ENCODE assay signal across 21 mouse cellular contexts in the genomic region with DNA sequence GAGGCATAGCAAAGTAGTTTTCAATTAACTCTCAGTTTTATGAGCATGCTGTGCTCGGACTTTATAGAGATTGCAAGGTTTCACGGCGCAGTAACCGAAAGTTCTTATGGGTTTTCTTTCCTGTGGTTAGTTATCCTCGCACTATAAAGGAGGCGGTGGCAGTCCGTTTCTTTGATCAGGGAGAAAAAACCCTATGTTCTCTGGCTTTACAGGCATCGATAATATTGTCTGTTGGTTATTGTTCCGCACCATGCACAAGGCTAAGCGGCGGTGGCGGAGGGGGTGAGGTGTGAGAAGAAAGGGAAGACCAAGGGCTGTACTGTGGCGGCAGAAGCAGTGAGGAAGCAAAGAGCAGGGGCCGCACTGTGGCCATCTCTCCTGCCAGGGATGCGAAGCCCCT. TPM values are rescaled to one million over a fixed set of nuclear protein-coding genes. Genes with fewer than 3 reads are reported as not detected.
DNase-seq lines count a peak whose midpoint lies in the region; ATAC-seq and TF ChIP-seq lines count a peak whose summit lies in the region.
"Had no signal": no experiment of that assay in that cellular context is flagged by ENCODE, and none has a peak within 500 bp of the region (broad histone marks: within the 10 kb centered on the region; RNA-seq: fewer than 3 reads in every experiment).

No protein-coding gene starts in this region.

- H3K36me3 ChIP-seq in limb, embryonic 12.5 days = no peaks in the 10 kb centered on the region
- no peaks in the 10 kb centered on the region for H3K36me3 ChIP-seq in neural tube, embryonic 14.5 days (ENCODE audit: control insufficient read depth, insufficient read depth, low read length)
- H3K36me3 ChIP-seq in hindbrain, embryonic 14.5 days (replicated peaks; ENCODE audit: control insufficient read depth, insufficient read depth) = no peaks in the 10 kb centered on the region
- no peaks in the 10 kb centered on the region for H3K36me3 ChIP-seq in kidney, adult 2 months (ENCODE audit: control insufficient read depth, insufficient read depth, low read length)
- H3K36me3 ChIP-seq: embryonic facial prominence, embryonic 15.5 days; forebrain, embryonic 10.5 days; heart, embryonic 10.5 days; hindbrain, embryonic 13.5 days had no signal

- no peaks in the 10 kb centered on the region for H3K9me3 ChIP-seq in limb, embryonic 12.5 days
- no peaks in the 10 kb centered on the region for H3K9me3 ChIP-seq in neural tube, embryonic 14.5 days (ENCODE audit: control insufficient read depth, low read length)
- no peaks in the 10 kb centered on the region for H3K9me3 ChIP-seq in hindbrain, embryonic 14.5 days (ENCODE audit: control insufficient read depth, low read length)
- H3K9me3 ChIP-seq: embryonic facial prominence, embryonic 15.5 days; forebrain, embryonic 10.5 days; heart, embryonic 10.5 days had no signal

- 32% methylated on average over 15 of the region's 15 CpGs for WGBS in limb, embryonic 12.5 days
- 60% methylated on average over 15 of the region's 15 CpGs for WGBS in neural tube, embryonic 14.5 days
- 70% methylated on average over 15 of the region's 15 CpGs for WGBS in hindbrain, embryonic 14.5 days
- WGBS in kidney, adult 2 months = 56% methylated on average over 15 of the region's 15 CpGs

- peaks cover 4% of the 10 kb centered on the region; the same call in 1 of the 2 replicates for H3K4me1 ChIP-seq in limb, embryonic 12.5 days (replicated peaks)
- no peaks in the 10 kb centered on the region for H3K4me1 ChIP-seq in neural tube, embryonic 14.5 days (ENCODE audit: control insufficient read depth, insufficient read depth, low read length)
- no peaks in the 10 kb centered on the region for H3K4me1 ChIP-seq in hindbrain, embryonic 14.5 days (replicated peaks; ENCODE audit: control insufficient read depth, insufficient read depth, low read length)
- H3K4me1 ChIP-seq in kidney, adult 2 months (ENCODE audit: control insufficient read depth, insufficient read depth, low read length) = no peaks in the 10 kb centered on the region
- H3K4me1 ChIP-seq: embryonic facial prominence, embryonic 15.5 days; forebrain, embryonic 10.5 days; hindbrain, embryonic 13.5 days had no signal

- DNase-seq in R1 (ENCODE audit: low read depth, low spot score) = peak; percentile 43
- peak; percentile 40 for DNase-seq in ZHBTc4 (ENCODE audit: low read depth, low spot score)
- no peak for DNase-seq in testis, postnatal 10 days (ENCODE audit: low spot score)
- DNase-seq in hindbrain, embryonic 14.5 days (ENCODE audit: low spot score) = no peak
- no peak for DNase-seq in kidney, adult 2 months
- DNase-seq: adrenal gland, postnatal 10 days; cerebellum, adult 11 months; cerebellum, adult 8-10 months; cerebellum, postnatal 14 days; embryo, embryonic 11 days; gastrocnemius, postnatal 36 days; heart, adult 18-20 months; heart, postnatal 10 days had no signal

- peak; percentile 74; the same call in 1 of the 2 replicates for ATAC-seq in limb, embryonic 12.5 days (ENCODE audit: insufficient number of reproducible peaks, insufficient read depth, low FRiP score, low TSS enrichment, low read depth)
- no peak; the same call in 1 of the 2 replicates for ATAC-seq in neural tube, embryonic 14.5 days (ENCODE audit: low read depth)
- ATAC-seq in hindbrain, embryonic 14.5 days (ENCODE audit: low FRiP score) = no peak
- ATAC-seq: forebrain, embryonic 14.5 days had no signal

- peak overlapping the region; percentile 15; the same call in 1 of the 2 replicates for H3K4me3 ChIP-seq in limb, embryonic 12.5 days (replicated peaks)
- no peak overlapping the region for H3K4me3 ChIP-seq in neural tube, embryonic 14.5 days (ENCODE audit: low read depth, low read length)
- H3K4me3 ChIP-seq in hindbrain, embryonic 14.5 days (replicated peaks; ENCODE audit: low read length) = no peak overlapping the region
- no peak overlapping the region for H3K4me3 ChIP-seq in kidney, adult 2 months (ENCODE audit: insufficient read depth, low read depth, low read length)
- H3K4me3 ChIP-seq: embryonic facial prominence, embryonic 15.5 days; erythroblast, embryonic 14.5 days; forebrain, embryonic 10.5 days; heart, embryonic 10.5 days; hindbrain, embryonic 13.5 days had no signal

- peak overlapping the region; percentile 56; the same call in 1 of the 2 replicates for H3K27ac ChIP-seq in limb, embryonic 12.5 days
- no peak overlapping the region for H3K27ac ChIP-seq in neural tube, embryonic 14.5 days (ENCODE audit: low read depth, low read length)
- no peak overlapping the region for H3K27ac ChIP-seq in hindbrain, embryonic 14.5 days
- H3K27ac ChIP-seq in kidney, adult 2 months (ENCODE audit: insufficient read depth, low read depth, low read length) = no peak overlapping the region
- H3K27ac ChIP-seq: embryonic facial prominence, embryonic 15.5 days; forebrain, embryonic 10.5 days; heart, embryonic 10.5 days; hindbrain, embryonic 13.5 days had no signal

- no peak for TF ChIP-seq POLR2A in kidney, adult 2 months (IDR thresholded peaks at IDR 0.05; ENCODE audit: low read depth, low read length)

- H3K4me2 ChIP-seq in limb, embryonic 12.5 days = peak overlapping the region; percentile 48
- H3K4me2 ChIP-seq in neural tube, embryonic 14.5 days (ENCODE audit: low read depth, low read length) = peak overlapping the region; percentile 16; the same call in 1 of the 2 replicates
- H3K4me2 ChIP-seq in hindbrain, embryonic 14.5 days (replicated peaks) = no peak overlapping the region
- H3K4me2 ChIP-seq: embryonic facial prominence, embryonic 15.5 days; hindbrain, embryonic 13.5 days had no signal

- no peaks in the 10 kb centered on the region for H3K27me3 ChIP-seq in limb, embryonic 12.5 days
- no peaks in the 10 kb centered on the region for H3K27me3 ChIP-seq in neural tube, embryonic 14.5 days (ENCODE audit: control insufficient read depth, insufficient read depth, low read length)
- H3K27me3 ChIP-seq in hindbrain, embryonic 14.5 days (ENCODE audit: control insufficient read depth, insufficient read depth, low read length) = no peaks in the 10 kb centered on the region
- H3K27me3 ChIP-seq in kidney, adult 2 months (replicated peaks; ENCODE audit: control insufficient read depth, insufficient read depth, low read length) = no peaks in the 10 kb centered on the region
- H3K27me3 ChIP-seq: embryonic facial prominence, embryonic 15.5 days; hindbrain, embryonic 13.5 days had no signal

- H3K9ac ChIP-seq in limb, embryonic 12.5 days (replicated peaks) = no peak overlapping the region
- no peak overlapping the region for H3K9ac ChIP-seq in neural tube, embryonic 14.5 days (replicated peaks; ENCODE audit: low read depth, low read length)
- no peak overlapping the region for H3K9ac ChIP-seq in hindbrain, embryonic 14.5 days
- H3K9ac ChIP-seq: embryonic facial prominence, embryonic 15.5 days; hindbrain, embryonic 13.5 days had no signal

- TF ChIP-seq CTCF in kidney, adult 2 months (conservative IDR thresholded peaks at IDR 0.05; ENCODE audit: insufficient read depth, insufficient read length, low read depth, low read length) = no peak

RNA-seq across cellular contexts. Expression of a gene that starts 18.6 kb away (rescaled TPM):
- 11.1 and 14.7 TPM in 2 replicates for polyA plus RNA-seq in limb, embryonic 12.5 days (2016; fragmentation: Nextera tagmentation; extraction: Ambion mirVana)
- polyA plus RNA-seq in neural tube, embryonic 14.5 days (2014; fragmentation: Nextera tagmentation; extraction: Ambion mirVana) = 16.1 and 24.9 TPM in 2 replicates
- 20.2 and 28.3 TPM in 2 replicates for polyA plus RNA-seq in hindbrain, embryonic 14.5 days (2014; fragmentation: Nextera tagmentation; extraction: Ambion mirVana)
- polyA plus RNA-seq in kidney, adult 2 months (2012; rRNA removed) = 50.2 and 51.9 TPM in 2 replicates

Comparison
In these comparisons a context has a peak if more than half of its experiments do, and no peak if none do; other contexts are left out.
1. DNase-seq: peak in R1 (single experiment) and ZHBTc4 (single experiment); none in testis, postnatal 10 days (single experiment), hindbrain, embryonic 14.5 days (single experiment) and kidney, adult 2 months (single experiment).